Mouse (Mus musculus) forebrain, embryonic 10.5 days (tissue): ENCODE measurements at regions not wholly inside any gene's neighbourhood (a gene's known extent, or its start where the extent isn't known, plus 50 kb on each side); places are given as distances from the start of the nearest gene placed in this dataset.
A peak's percentile ranks its signal among the peaks of the same experiment; 100 is the strongest.

Experiments
- DNase-seq: peaks from one replicate; pipeline ENCODE4 v3.0.0-alpha.2; 2017; ENCODE audit warnings: low spot score; ENCODE audit errors: extremely low spot score
- H3K27ac ChIP-seq: fragments of 300-500 bp; sonication (generic); 2 replicates; pipeline ENCODE4 v1.5.1; 2016; ENCODE audit warnings: mild to moderate bottlenecking
- H3K27me3 ChIP-seq: fragments of 300-500 bp; sonication (generic); 2 replicates; pipeline ENCODE4 v1.6.1; 2016; ENCODE audit warnings: mild to moderate bottlenecking; ENCODE audit not compliant: poor library complexity, severe bottlenecking
- H3K36me3 ChIP-seq: fragments of 300-500 bp; sonication (generic); replicated peaks from 2 replicates; pipeline ENCODE4 v1.6.1; 2016; ENCODE audit warnings: mild to moderate bottlenecking, moderate library complexity
- H3K4me1 ChIP-seq: fragments of 300-500 bp; sonication (generic); 2 replicates; pipeline ENCODE4 v1.6.1; 2016
- H3K4me3 ChIP-seq: fragments of 300-500 bp; sonication (generic); 2 replicates; pipeline ENCODE4 v1.5.1; 2016; ENCODE audit warnings: mild to moderate bottlenecking, moderate library complexity
- H3K9me3 ChIP-seq: fragments of 300-500 bp; sonication (generic); 2 replicates; pipeline ENCODE4 v1.6.1; 2016; ENCODE audit warnings: mild to moderate bottlenecking, moderate library complexity
- WGBS: fragments of 180-500 bp; shearing (Covaris S2); methylation state at CpG from one replicate; pipeline ENCODE4 v1.1.7; 2016; 5-methylcytosine and 5-hydroxymethylcytosine counted together

GRCm38 (mm10) chr17:83913711-83914415 lies 66.1 kb upstream of the Haao start:
- Histone ChIP-seq H3K4me1 (peaks cover 50% of the 10 kb centered on the region), H3K4me3 (no peak overlapping the region), H3K27me3 (no peaks in the 10 kb centered on the region), H3K36me3 (no peaks in the 10 kb centered on the region), H3K27ac (peak overlapping the region; percentile 79), H3K9me3 (no peaks in the 10 kb centered on the region)
- peak; percentile 39 for DNase-seq
- WGBS: 68% methylated on average over 13 of the region's 13 CpGs

GRCm38 (mm10) chr17:83912421-83912820 lies 64.7 kb upstream of the Haao start:
- Histone ChIP-seq H3K4me3 (no peak overlapping the region), H3K4me1 (peaks cover 35% of the 10 kb centered on the region), H3K36me3 (no peaks in the 10 kb centered on the region), H3K27me3 (no peaks in the 10 kb centered on the region), H3K27ac (peak overlapping the region; percentile 79), H3K9me3 (no peaks in the 10 kb centered on the region)
- 95% methylated on average over 6 of the region's 6 CpGs for WGBS
- no peak for DNase-seq

- peaks cover 25% of the 10 kb centered on the region for H3K4me1 ChIP-seq
- H3K4me3 ChIP-seq: no peak overlapping the region
- H3K27ac ChIP-seq: peak overlapping the region; percentile 60
- WGBS: 91% methylated on average over 6 of the region's 6 CpGs
- no peaks in the 10 kb centered on the region for H3K36me3 ChIP-seq
- no peaks in the 10 kb centered on the region for H3K9me3 ChIP-seq
- peaks cover 8% of the 10 kb centered on the region; the same call in 1 of the 2 replicates for H3K27me3 ChIP-seq
- DNase-seq: no peak
Observed at GRCm38 (mm10) chr17:83908811-83909210, 61.0 kb upstream of the Haao start.

GRCm38 (mm10) chr17:83907538-83907937 lies 59.8 kb upstream of the Haao start:
- H3K27ac ChIP-seq: no peak overlapping the region
- H3K4me1 ChIP-seq: peaks cover 28% of the 10 kb centered on the region; the same call in 1 of the 2 replicates
- 94% methylated on average over 3 of the region's 3 CpGs for WGBS
- peaks cover 13% of the 10 kb centered on the region; the same call in 1 of the 2 replicates for H3K27me3 ChIP-seq
- H3K9me3 ChIP-seq: no peaks in the 10 kb centered on the region
- no peak for DNase-seq
- no peak overlapping the region for H3K4me3 ChIP-seq
- H3K36me3 ChIP-seq: no peaks in the 10 kb centered on the region

- no peaks in the 10 kb centered on the region for H3K36me3 ChIP-seq
- peaks cover 33% of the 10 kb centered on the region; the same call in 1 of the 2 replicates for H3K4me1 ChIP-seq
- DNase-seq: no peak
- H3K27ac ChIP-seq: no peak overlapping the region; the same call in 1 of the 2 replicates
- H3K27me3 ChIP-seq: peaks cover 19% of the 10 kb centered on the region; the same call in 1 of the 2 replicates
- 86% methylated on average over 12 of the region's 12 CpGs for WGBS
- no peak overlapping the region for H3K4me3 ChIP-seq
- no peaks in the 10 kb centered on the region for H3K9me3 ChIP-seq
Observed at GRCm38 (mm10) chr17:83906751-83907537, 59.2 kb upstream of the Haao start.

- Histone ChIP-seq H3K36me3 (no peaks in the 10 kb centered on the region), H3K9me3 (no peaks in the 10 kb centered on the region), H3K4me3 (no peak overlapping the region), H3K4me1 (peaks cover 19% of the 10 kb centered on the region; the same call in 1 of the 2 replicates), H3K27me3 (peaks cover 30% of the 10 kb centered on the region; the same call in 1 of the 2 replicates), H3K27ac (peak overlapping the region; percentile 66)
- whole genome bisulfite sequencing: 6% methylated on average over 7 of the region's 7 CpGs
- DNase-seq: peak; percentile 82
Observed at GRCm38 (mm10) chr17:83903467-83903866, 55.7 kb upstream of the Haao start.

- no peak for DNase-seq
- peaks cover 25% of the 10 kb centered on the region for H3K4me1 ChIP-seq
- no peak overlapping the region for H3K4me3 ChIP-seq
- H3K9me3 ChIP-seq: no peaks in the 10 kb centered on the region
- 71% methylated on average over 3 of the region's 3 CpGs for WGBS
- peaks cover 30% of the 10 kb centered on the region; the same call in 1 of the 2 replicates for H3K27me3 ChIP-seq
- H3K36me3 ChIP-seq: no peaks in the 10 kb centered on the region
- H3K27ac ChIP-seq: no peak overlapping the region
Observed at GRCm38 (mm10) chr17:83902523-83902922, 54.8 kb upstream of the Haao start.

- Histone ChIP-seq H3K36me3 (no peaks in the 10 kb centered on the region), H3K27ac (peak overlapping the region; percentile 15; the same call in 1 of the 2 replicates), H3K4me1 (peaks cover 30% of the 10 kb centered on the region), H3K9me3 (no peaks in the 10 kb centered on the region), H3K27me3 (peaks cover 30% of the 10 kb centered on the region; the same call in 1 of the 2 replicates), H3K4me3 (no peak overlapping the region)
- no peak for DNase-seq
- WGBS: 69% methylated on average over 6 of the region's 6 CpGs
Observed at GRCm38 (mm10) chr17:83902091-83902490, 54.3 kb upstream of the Haao start.

GRCm38 (mm10) chr17:83899588-83900152 lies 51.9 kb upstream of the Haao start:
- no peak for DNase-seq
- peaks cover 44% of the 10 kb centered on the region for H3K4me1 ChIP-seq
- 77% methylated on average over 7 of the region's 7 CpGs for WGBS
- peaks cover 22% of the 10 kb centered on the region; the same call in 1 of the 2 replicates for H3K27me3 ChIP-seq
- H3K27ac ChIP-seq: peak overlapping the region; percentile 2; the same call in 1 of the 2 replicates
- H3K4me3 ChIP-seq: no peak overlapping the region
- H3K9me3 ChIP-seq: no peaks in the 10 kb centered on the region
- no peaks in the 10 kb centered on the region for H3K36me3 ChIP-seq

GRCm38 (mm10) chr17:83898531-83898930 lies 50.8 kb upstream of the Haao start:
- no peaks in the 10 kb centered on the region for H3K9me3 ChIP-seq
- no peak overlapping the region for H3K27ac ChIP-seq
- peaks cover 22% of the 10 kb centered on the region; the same call in 1 of the 2 replicates for H3K27me3 ChIP-seq
- H3K36me3 ChIP-seq: no peaks in the 10 kb centered on the region
- H3K4me1 ChIP-seq: peaks cover 40% of the 10 kb centered on the region
- no peak for DNase-seq
- H3K4me3 ChIP-seq: no peak overlapping the region
- WGBS: 88% methylated on average over 5 of the region's 5 CpGs
